Mouse (Mus musculus) neural tube, embryonic 13.5 days (tissue): Measurements from ENCODE around the gene Acadvl. TPM values are rescaled to one million over a fixed set of nuclear protein-coding genes. Genes with fewer than 3 reads are reported as not detected.

Experiments used
- ATAC-seq: fragments of 200-750 bp; cut with Nextera tagmentation; 2 replicates; pipeline ENCODE4 v1.8.0; 2017; ENCODE audit warnings: low read depth, mild to moderate bottlenecking, moderate TSS enrichment, moderate library complexity
- H3K27ac ChIP-seq: fragments of 300-500 bp; sonication (generic); replicated peaks from 2 replicates; pipeline ENCODE4 v1.5.1; 2015; ENCODE audit warnings: moderate library complexity, mild to moderate bottlenecking, inconsistent platforms
- H3K27me3 ChIP-seq: fragments of 300-500 bp; sonication (generic); 2 replicates; pipeline ENCODE4 v1.6.1; 2015; ENCODE audit warnings: mild to moderate bottlenecking, inconsistent platforms
- H3K36me3 ChIP-seq: fragments of 300-500 bp; sonication (generic); 2 replicates; pipeline ENCODE4 v1.6.1; 2015; ENCODE audit warnings: mild to moderate bottlenecking, inconsistent platforms
- H3K4me1 ChIP-seq: fragments of 300-500 bp; sonication (generic); replicated peaks from 2 replicates; pipeline ENCODE4 v1.6.1; 2015; ENCODE audit warnings: inconsistent platforms
- H3K4me2 ChIP-seq: fragments of 300-500 bp; sonication (generic); 2 replicates; pipeline ENCODE4 v1.6.1; 2015; ENCODE audit warnings: inconsistent platforms, mild to moderate bottlenecking, moderate library complexity
- H3K4me3 ChIP-seq: fragments of 300-500 bp; sonication (generic); 2 replicates; pipeline ENCODE4 v1.5.1; 2015; ENCODE audit warnings: mild to moderate bottlenecking, inconsistent platforms
- H3K9ac ChIP-seq: fragments of 300-500 bp; sonication (generic); 2 replicates; pipeline ENCODE4 v1.6.1; 2015; ENCODE audit warnings: moderate library complexity, mild to moderate bottlenecking, inconsistent platforms
- H3K9me3 ChIP-seq: fragments of 300-500 bp; sonication (generic); 2 replicates; pipeline ENCODE4 v1.6.1; 2016; ENCODE audit warnings: inconsistent platforms
- WGBS: fragments of 180-500 bp; shearing (Covaris S2); methylation state at CpG from one replicate; pipeline ENCODE4 v1.1.7; 2015; 5-methylcytosine and 5-hydroxymethylcytosine counted together
- microRNA counts: library from miRNA; unstranded; fragments of <30 nt; microRNA quantifications from one replicate; lab custom pipeline; 2016
- microRNA-seq: library from miRNA; unstranded; fragments of <30 nt; microRNA quantifications from one replicate; pipeline ENCODE4, GENCODE M21; 2016
- polyA plus RNA-seq: library from polyadenylated mRNA; unstranded; fragments of >200 nt; fragmentation: Nextera tagmentation; extraction: Ambion mirVana; gene quantifications from 2 replicates; pipeline ENCODE4 v1.2.1, GENCODE M21; 2015

Acadvl gene
- polyA plus RNA-seq, 1 experiment from 2014 or later: 60.9 TPM

- peak overlapping the region; percentile 50; the same call in 1 of the 2 replicates for H3K9ac ChIP-seq
- H3K27ac ChIP-seq: no peak overlapping the region
- peak overlapping the region; percentile 26 for H3K4me3 ChIP-seq
- H3K4me1 ChIP-seq: peaks cover 17% of the 10 kb centered on the region
- H3K36me3 ChIP-seq: peaks cover 42% of the 10 kb centered on the region
- H3K9me3 ChIP-seq: no peaks in the 10 kb centered on the region
- H3K27me3 ChIP-seq: peaks cover 71% of the 10 kb centered on the region
- peak overlapping the region; percentile 48 for H3K4me2 ChIP-seq
- ATAC-seq: 0 out of 2 replicates have a peak, but pooled peaks have one; percentile 16
- 37% methylated on average over 17 of the region's 17 CpGs for WGBS
Measured at GRCm38 (mm10) chr11:69966860-69967517, 48.2 kb downstream of the Acadvl start.

GRCm38 (mm10) chr11:69966006-69966859 lies 49.0 kb downstream of the Acadvl start:
- WGBS: 2% methylated on average over 58 of the region's 59 CpGs
- H3K9ac ChIP-seq: peak overlapping the region; percentile 50; the same call in 1 of the 2 replicates
- peaks cover 34% of the 10 kb centered on the region for H3K36me3 ChIP-seq
- H3K4me3 ChIP-seq: peak overlapping the region; percentile 26
- ATAC-seq: peak; percentile 62
- no peaks in the 10 kb centered on the region for H3K9me3 ChIP-seq
- H3K27me3 ChIP-seq: peaks cover 78% of the 10 kb centered on the region
- peak overlapping the region; percentile 48 for H3K4me2 ChIP-seq
- H3K4me1 ChIP-seq: peaks cover 17% of the 10 kb centered on the region
- no peak overlapping the region for H3K27ac ChIP-seq

- Histone ChIP-seq H3K27me3 (peaks cover 86% of the 10 kb centered on the region), H3K4me2 (peak overlapping the region; percentile 48; the same call in 1 of the 2 replicates), H3K4me3 (peak overlapping the region; percentile 26), H3K27ac (no peak overlapping the region), H3K36me3 (peaks cover 30% of the 10 kb centered on the region), H3K4me1 (peaks cover 17% of the 10 kb centered on the region), H3K9me3 (no peaks in the 10 kb centered on the region), H3K9ac (0 out of 2 replicates have a peak overlapping the region, but pooled peaks have one; percentile 50)
- WGBS: 1% methylated on average over 49 of the region's 49 CpGs
- ATAC-seq: no peak
Measured at GRCm38 (mm10) chr11:69965271-69966005, 49.8 kb downstream of the Acadvl start.

GRCm38 (mm10) chr11:69964650-69965270 lies 50.5 kb downstream of the Acadvl start, which contains the start of gene Cldn7:
Gene Cldn7, plus strand, starts transcription at chr11:69964779.
- ATAC-seq: no peak
- 9% methylated on average over 24 of the region's 24 CpGs for whole genome bisulfite sequencing
- Histone ChIP-seq H3K36me3 (peaks cover 23% of the 10 kb centered on the region), H3K9me3 (no peaks in the 10 kb centered on the region), H3K9ac (no peak within 1 kb of the TSS), H3K27me3 (peaks cover 87% of the 10 kb centered on the region), H3K27ac (no peak within 1 kb of the TSS), H3K4me2 (0 out of 2 replicates have a peak within 1 kb of the TSS, but pooled peaks have one; percentile 22), H3K4me1 (peaks cover 17% of the 10 kb centered on the region), H3K4me3 (peak within 1 kb of the TSS; percentile 18; the same call in 1 of the 2 replicates)

- Histone ChIP-seq H3K9me3 (no peaks in the 10 kb centered on the region), H3K4me3 (no peak overlapping the region), H3K36me3 (no peaks in the 10 kb centered on the region), H3K4me2 (no peak overlapping the region), H3K9ac (no peak overlapping the region), H3K27ac (no peak overlapping the region), H3K27me3 (peaks cover 71% of the 10 kb centered on the region), H3K4me1 (peaks cover 16% of the 10 kb centered on the region)
- no peak for ATAC-seq
- 52% methylated on average over 5 of the region's 5 CpGs for WGBS
Measured at GRCm38 (mm10) chr11:69961841-69962240, 53.4 kb downstream of the Acadvl start.

- H3K4me2 ChIP-seq: no peak overlapping the region
- ATAC-seq: no peak
- 32% methylated on average over 5 of the region's 5 CpGs for WGBS
- no peak overlapping the region for H3K4me3 ChIP-seq
- no peak overlapping the region for H3K27ac ChIP-seq
- H3K9me3 ChIP-seq: no peaks in the 10 kb centered on the region
- H3K36me3 ChIP-seq: no peaks in the 10 kb centered on the region
- H3K27me3 ChIP-seq: peaks cover 70% of the 10 kb centered on the region
- H3K9ac ChIP-seq: no peak overlapping the region
- peaks cover 5% of the 10 kb centered on the region for H3K4me1 ChIP-seq
Measured at GRCm38 (mm10) chr11:69960616-69961015, 54.6 kb downstream of the Acadvl start.

MicroRNAs within 50 kb of the gene (microRNA counts, 519-probe panel; counts per million panel counts)
- microRNA mmu-miR-324-3p (lab: Ali Mortazavi, UCI): not detected
- 3,891 counts per million, percentile 61 among the panel's probes with 10 or more counts for microRNA mmu-miR-324-5p (lab: Ali Mortazavi, UCI)

Small RNA genes lying within 50 kb of the gene (microRNA-seq; reads per million reads assigned to microRNA genes)
- not detected for gene Gm44349
- 1,875 reads per million, percentile 85 among the genes with 10 or more reads in this experiment for gene Mir324

Other genes with a start within 250 kb of the Acadvl start
- 2.5 and 2.9 TPM in 2 replicates for gene Zbtb4, start 249.5 kb downstream of the Acadvl start, polyA plus RNA-seq
- gene Chrnb1, start 219.5 kb downstream of the Acadvl start, polyA plus RNA-seq: 2.4 and 4.5 TPM in 2 replicates
- gene Fgf11, start 213.6 kb downstream of the Acadvl start, polyA plus RNA-seq: 6.8 and 8.9 TPM in 2 replicates
- gene Tmem102, start 209.8 kb downstream of the Acadvl start, polyA plus RNA-seq: 0.74 and 1.4 TPM in 2 replicates
- not detected in 2 replicates for gene Gm39566, start 200.1 kb downstream of the Acadvl start, polyA plus RNA-seq
- not detected in 2 replicates for gene Spem2, start 196.9 kb downstream of the Acadvl start, polyA plus RNA-seq
- gene Spem1, start 193.2 kb downstream of the Acadvl start, polyA plus RNA-seq: 0.43 and 0.98 TPM in 2 replicates
- 17.1 and 18.1 TPM in 2 replicates for gene Nlgn2, start 177.6 kb downstream of the Acadvl start, polyA plus RNA-seq
- gene Tmem256, start 176.9 kb downstream of the Acadvl start, polyA plus RNA-seq: 321 and 416 TPM in 2 replicates
- 62.5 and 65.6 TPM in 2 replicates for gene Plscr3, start 169.0 kb downstream of the Acadvl start, polyA plus RNA-seq
- 0.29 and 0.51 TPM in 2 replicates for gene Tnk1, start 156.7 kb downstream of the Acadvl start, polyA plus RNA-seq
- gene Tmem95, start 137.4 kb downstream of the Acadvl start, polyA plus RNA-seq: not detected in 2 replicates
- gene Kctd11, start 134.0 kb downstream of the Acadvl start, polyA plus RNA-seq: 2.0 and 3.3 TPM in 2 replicates
- gene Acap1, start 119.9 kb downstream of the Acadvl start, polyA plus RNA-seq: 0.28 and 0.80 TPM in 2 replicates
- gene 2810408A11Rik, start 114.4 kb downstream of the Acadvl start, polyA plus RNA-seq: 10.9 and 11.7 TPM in 2 replicates
- 13.8 and 20.5 TPM in 2 replicates for gene Neurl4, start 114.3 kb downstream of the Acadvl start, polyA plus RNA-seq
- gene Gps2, start 101.5 kb downstream of the Acadvl start, polyA plus RNA-seq: 60.4 and 76.5 TPM in 2 replicates
- gene Eif5a, start 93.5 kb downstream of the Acadvl start, polyA plus RNA-seq: 1,157 and 1,178 TPM in 2 replicates
- gene Ybx2, start 79.6 kb downstream of the Acadvl start, polyA plus RNA-seq: 4.7 and 5.0 TPM in 2 replicates
- 3.6 and 6.4 TPM in 2 replicates for gene Slc2a4, start 67.2 kb downstream of the Acadvl start, polyA plus RNA-seq
- gene Cldn7, start 50.6 kb downstream of the Acadvl start, polyA plus RNA-seq: 0.33 and 1.7 TPM in 2 replicates
- gene Ctdnep1, start 34.3 kb downstream of the Acadvl start, polyA plus RNA-seq: 21.5 and 22.5 TPM in 2 replicates
- gene Elp5, start 32.9 kb downstream of the Acadvl start, polyA plus RNA-seq: 160 and 162 TPM in 2 replicates
- gene Gabarap, start 24.3 kb downstream of the Acadvl start, polyA plus RNA-seq: 679 and 746 TPM in 2 replicates
- 74.2 and 76.3 TPM in 2 replicates for gene Phf23, start 19.6 kb downstream of the Acadvl start, polyA plus RNA-seq
- 26.7 and 28.8 TPM in 2 replicates for gene Dvl2, start 14.8 kb downstream of the Acadvl start, polyA plus RNA-seq
- gene Dlg4, start 1.5 kb upstream of the Acadvl start, polyA plus RNA-seq: 23.1 and 23.5 TPM in 2 replicates
- 1.4 and 2.6 TPM in 2 replicates for gene Asgr1, start 38.7 kb upstream of the Acadvl start, polyA plus RNA-seq
- 0.39 TPM in 1 of 2 replicates, not detected in the other for gene Asgr2, start 77.2 kb upstream of the Acadvl start, polyA plus RNA-seq
- gene Mgl2, start 114.9 kb upstream of the Acadvl start, polyA plus RNA-seq: 0.21 and 0.39 TPM in 2 replicates
- 0.55 and 0.64 TPM in 2 replicates for gene Clec10a, start 140.8 kb upstream of the Acadvl start, polyA plus RNA-seq
- 3.0 and 3.4 TPM in 2 replicates for gene Slc16a11, start 197.3 kb upstream of the Acadvl start, polyA plus RNA-seq
- 14.7 and 15.8 TPM in 2 replicates for gene Slc16a13, start 205.7 kb upstream of the Acadvl start, polyA plus RNA-seq
- 6.0 and 6.1 TPM in 2 replicates for gene Bcl6b, start 214.4 kb upstream of the Acadvl start, polyA plus RNA-seq
- 161 and 174 TPM in 2 replicates for gene 0610010K14Rik, start 222.5 kb upstream of the Acadvl start, polyA plus RNA-seq
- gene Gm21988, start 224.4 kb upstream of the Acadvl start, polyA plus RNA-seq: 17.0 and 18.3 TPM in 2 replicates
- gene Rnasek, start 224.4 kb upstream of the Acadvl start, polyA plus RNA-seq: 362 and 382 TPM in 2 replicates
- gene Alox12, start 239.9 kb upstream of the Acadvl start, polyA plus RNA-seq: 2.5 and 2.6 TPM in 2 replicates